Mouse (Mus musculus): ENCODE measurements at regions not wholly inside any gene's neighbourhood (a gene's known extent, or its start where the extent isn't known, plus 50 kb on each side); places are given as distances from the start of the nearest gene placed in this dataset.
A peak's percentile ranks its signal among the peaks of the same experiment; 100 is the strongest.

GRCm38 (mm10) chr2:61013006-61013405, 50.0 kb upstream of the Rbms1 start:
- TF ChIP-seq CTCF (IDR thresholded peaks at IDR 0.05; ENCODE audit: low read depth) = no peak
- Histone ChIP-seq H3K9ac (no peak overlapping the region), H3K27me3 (ENCODE audit: insufficient read depth, low read length) (no peaks in the 10 kb centered on the region), H3K4me1 (ENCODE audit: insufficient read depth) (no peaks in the 10 kb centered on the region), H3K4me2 (no peak overlapping the region), H3K27ac (ENCODE audit: low read depth) (no peak overlapping the region), H3K4me3 (ENCODE audit: low read depth, low read length) (no peak overlapping the region), H3K36me3 (ENCODE audit: insufficient read depth) (no peaks in the 10 kb centered on the region), H3K9me3 (ENCODE audit: low read depth, low read length) (no peaks in the 10 kb centered on the region)
- ATAC-seq (ENCODE audit: insufficient read depth) (peak; percentile 63; the same call in 1 of the 2 replicates), DNase-seq (peak; percentile 65)
- 11% methylated on average over 6 of the region's 6 CpGs for WGBS
